Mouse (Mus musculus) lung, postnatal 14 days (tissue): ENCODE results near the gene Gm11172.
"Not testable (repeated sequence)": the region's sequence is repeated elsewhere in the genome, so short reads cannot be mapped to it uniquely, and the experiment has no call there.

Experiments used
- DNase-seq: peaks from one replicate; pipeline ENCODE4 v3.0.0; 2021

Gene Gm11172

DNA sequence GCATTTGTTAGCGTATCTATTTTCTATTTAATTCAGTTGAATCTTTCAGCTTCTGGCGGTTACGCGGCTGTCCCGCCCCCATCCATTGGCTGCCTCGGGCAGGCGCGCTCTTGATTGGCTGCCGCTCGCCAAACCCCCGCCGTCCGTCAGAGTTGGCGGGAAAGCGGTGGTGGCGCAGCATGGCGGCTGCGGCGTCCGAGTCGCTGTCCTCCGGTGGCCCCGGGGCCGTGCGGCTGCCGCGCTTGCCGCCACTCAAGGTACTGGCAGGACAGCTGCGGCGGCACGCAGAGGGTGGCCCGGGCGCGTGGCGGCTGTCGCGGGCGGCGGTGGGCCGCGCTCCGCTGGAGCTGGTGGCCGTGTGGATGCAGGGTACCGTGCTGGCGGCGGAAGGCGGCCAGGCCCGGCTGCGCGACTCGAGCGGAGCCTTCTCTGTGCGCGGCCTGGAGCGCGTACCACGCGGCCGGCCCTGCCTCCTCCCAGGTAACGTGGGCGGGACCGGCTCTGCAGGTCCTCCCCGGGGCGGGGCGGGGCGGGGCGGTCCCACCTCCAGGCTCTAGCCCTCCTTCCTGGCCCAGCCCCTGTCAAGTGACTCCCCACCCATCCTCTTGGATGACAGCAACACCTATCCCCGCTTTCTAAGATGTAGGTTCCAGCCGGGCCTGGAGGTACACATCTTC, 22.3 kb downstream of the Gm11172 start, which contains the start of gene Rmi2:
Gene Rmi2, plus strand, starts transcription at position 149 of the 677 bp plus-strand sequence.
- peak; percentile 86 for DNase-seq

- DNase-seq: no peak
Measured at GRCm38 (mm10) chr16:10836388-10836787, 23.7 kb downstream of the Gm11172 start.

DNA sequence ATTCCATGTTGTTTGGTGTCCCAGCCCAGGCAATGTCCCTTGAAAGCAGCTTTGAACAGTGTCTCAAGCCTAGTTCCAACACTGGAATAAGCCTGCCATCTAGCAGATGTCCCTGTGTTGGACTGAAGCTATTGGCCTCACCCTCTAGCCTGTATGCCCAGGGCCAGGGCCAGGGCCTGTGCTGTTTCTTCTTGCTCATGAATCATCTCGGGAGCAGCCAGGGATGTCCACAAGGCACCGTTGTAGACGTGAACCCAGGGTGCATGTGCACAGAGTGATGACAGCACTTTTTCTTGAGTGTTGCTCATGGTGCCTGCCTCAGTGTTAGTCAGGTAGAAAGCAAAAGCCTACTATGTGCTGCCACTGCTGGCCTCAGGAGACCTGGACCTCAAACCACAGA, 24.5 kb downstream of the Gm11172 start:
- DNase-seq: no peak

DNA sequence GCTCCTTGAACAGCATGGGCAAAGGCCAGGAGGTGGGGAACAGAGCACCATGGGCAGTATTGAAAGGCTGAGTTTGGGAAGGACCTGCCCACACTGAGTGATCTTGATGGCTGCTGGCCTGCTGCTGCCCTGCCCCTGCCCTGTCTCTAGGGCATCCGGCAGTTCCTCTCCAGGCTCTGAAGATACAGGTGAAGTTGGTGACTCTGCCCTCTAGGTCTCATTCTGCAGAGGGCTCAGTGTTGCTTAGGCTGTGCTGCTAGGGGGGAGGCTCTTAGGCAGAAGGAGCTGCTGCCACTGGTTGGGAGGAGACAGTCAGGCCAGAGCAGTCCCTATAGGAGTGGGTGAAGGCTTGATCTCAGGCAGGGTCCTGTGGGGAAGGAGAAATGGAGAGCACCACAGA, 25.2 kb downstream of the Gm11172 start:
- no peak for DNase-seq

GRCm38 (mm10) chr16:10838487-10839245, 26.0 kb downstream of the Gm11172 start:
- DNase-seq: no peak

GRCm38 (mm10) chr16:10840018-10840417, 27.3 kb downstream of the Gm11172 start:
- DNase-seq: no peak

- no peak for DNase-seq
Measured at GRCm38 (mm10) chr16:10842282-10842855, 29.7 kb downstream of the Gm11172 start.

DNA sequence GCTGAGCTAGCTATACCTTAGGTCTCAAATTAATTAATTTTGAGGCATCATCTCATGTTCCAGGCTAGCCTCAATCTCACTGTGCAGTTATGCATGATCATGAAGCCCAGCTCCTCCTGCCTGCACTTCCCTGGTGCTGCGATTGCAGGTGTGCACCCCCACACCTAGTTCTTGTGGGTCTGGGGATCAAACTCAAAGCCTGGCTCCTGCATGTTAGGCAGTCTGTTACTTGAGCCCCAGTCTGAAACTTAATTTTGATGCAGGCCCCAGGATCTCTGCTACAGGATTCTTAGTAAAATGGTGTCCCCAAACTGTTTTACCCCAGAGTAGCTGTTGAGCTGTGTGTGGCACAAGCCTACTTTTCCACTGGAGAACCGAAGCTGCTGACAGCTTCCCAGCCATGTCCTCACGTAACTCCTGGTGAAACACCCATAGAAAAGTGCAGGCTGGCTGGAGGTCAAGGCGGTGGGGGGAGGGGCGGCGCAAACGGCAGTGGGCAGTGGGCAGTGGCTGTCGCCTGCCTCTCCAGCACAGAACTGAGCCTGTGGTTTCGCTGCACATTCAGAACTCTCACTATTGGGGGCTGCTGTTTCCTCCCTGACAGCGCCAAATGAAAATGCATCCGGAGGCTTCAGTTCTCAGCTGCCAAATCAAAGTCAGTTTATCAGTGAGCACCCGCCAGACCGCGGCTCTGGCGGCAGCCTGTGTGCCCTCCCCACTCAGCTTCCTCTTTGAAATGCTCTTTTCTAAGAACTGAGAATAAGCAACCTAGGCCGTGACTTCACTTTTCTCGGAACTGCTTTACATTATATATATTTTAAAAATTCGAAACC, 31.0 kb downstream of the Gm11172 start:
- DNase-seq: peak; percentile 55

- no peak for DNase-seq
Measured at GRCm38 (mm10) chr16:10844319-10844670, 31.6 kb downstream of the Gm11172 start.

DNA sequence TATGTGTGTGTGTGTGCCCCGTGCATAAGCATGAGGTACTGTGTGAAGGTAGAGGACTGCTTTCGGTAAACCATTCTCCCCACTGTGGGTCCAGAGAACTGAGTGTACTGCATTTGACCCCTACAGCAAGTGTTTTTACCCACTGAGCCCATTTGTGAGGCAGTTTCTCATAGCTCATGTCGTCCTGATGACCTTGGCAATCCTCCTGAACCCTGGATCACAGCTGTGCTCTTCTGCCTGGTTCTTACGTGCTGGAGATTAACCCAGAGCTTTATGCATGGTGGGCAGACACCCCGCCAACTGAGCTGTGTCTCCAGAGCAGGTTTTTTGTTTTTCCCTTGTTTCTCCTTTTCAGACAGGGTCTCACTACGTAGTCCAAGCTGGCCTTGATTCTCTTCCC, 33.2 kb downstream of the Gm11172 start:
- no peak for DNase-seq

GRCm38 (mm10) chr16:10846503-10846902, 33.8 kb downstream of the Gm11172 start:
- DNase-seq: peak; percentile 82

- DNase-seq: peak; percentile 79
Measured at GRCm38 (mm10) chr16:10849965-10850861, 37.5 kb downstream of the Gm11172 start.

DNA sequence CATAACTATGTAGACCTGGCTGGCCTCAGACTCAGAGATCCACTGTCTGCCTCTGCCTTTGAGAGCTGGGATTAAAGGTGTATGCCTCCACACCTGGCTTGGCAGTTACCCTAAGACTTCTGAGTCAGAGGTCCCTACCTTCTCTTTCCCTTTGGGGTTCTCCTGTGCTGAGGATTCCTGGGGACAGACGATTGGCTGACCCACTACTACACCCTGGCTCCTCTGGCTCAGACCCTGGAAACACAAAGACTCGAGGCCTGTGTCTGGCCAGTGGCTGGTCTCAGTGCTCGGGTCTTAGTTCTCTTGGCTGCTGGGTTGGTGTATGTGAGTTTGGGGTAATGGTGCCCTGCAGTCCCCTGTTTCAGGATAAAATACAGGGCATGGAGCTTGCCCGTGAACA, 38.2 kb downstream of the Gm11172 start:
- DNase-seq: no peak

- not testable (repeated sequence) for DNase-seq
Measured at GRCm38 (mm10) chr16:10852216-10852615, 39.5 kb downstream of the Gm11172 start.

DNA sequence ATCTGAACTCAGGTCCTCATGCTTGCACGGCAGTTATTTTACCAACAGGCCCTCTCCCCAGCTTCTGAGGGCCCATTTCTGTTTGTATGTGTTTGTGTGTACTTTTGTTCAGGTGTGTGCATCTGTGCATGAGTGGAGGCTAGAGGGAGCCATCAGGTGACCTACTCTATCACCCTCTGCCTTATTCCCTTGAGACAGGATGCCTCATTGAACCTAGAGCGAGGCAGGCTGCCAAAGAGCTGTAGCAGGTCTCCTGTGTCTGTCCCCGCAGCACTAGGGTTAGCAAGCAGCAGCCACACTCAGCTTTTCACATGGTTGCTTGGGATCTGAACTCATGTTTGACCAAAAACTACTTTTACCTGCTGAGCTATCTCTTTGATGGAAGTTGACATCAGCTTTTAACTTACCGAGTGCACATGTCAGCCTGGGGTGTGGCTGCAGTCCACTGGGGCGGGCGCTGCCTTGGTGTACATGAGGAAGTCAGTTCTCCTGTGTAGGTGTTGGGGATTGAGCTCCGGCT, 47.1 kb downstream of the Gm11172 start:
- no peak for DNase-seq

GRCm38 (mm10) chr16:10861408-10861807, 48.7 kb downstream of the Gm11172 start:
- peak; percentile 47 for DNase-seq
